In the genomic region with DNA sequence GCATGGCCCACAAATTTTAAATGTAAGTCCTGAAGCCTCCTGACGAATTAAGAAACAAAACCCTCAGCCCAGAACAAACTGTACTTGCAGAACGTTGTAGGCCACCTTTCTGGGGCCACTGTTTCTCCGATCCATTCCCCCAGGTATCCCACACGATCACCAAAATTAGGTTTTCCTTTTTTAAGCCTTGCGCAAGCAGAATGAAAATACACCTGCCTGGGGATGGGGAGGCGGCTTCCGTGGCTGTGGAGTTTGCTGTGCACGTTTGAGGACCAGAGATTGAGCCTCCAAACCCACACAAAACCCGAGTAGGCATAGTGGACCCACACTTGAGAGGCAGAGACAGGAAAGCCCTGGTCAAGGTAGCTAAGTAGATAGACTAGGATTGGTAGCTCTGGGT, we compare ENCODE assay signal across 22 mouse cellular contexts. TPM values are rescaled to one million over a fixed set of nuclear protein-coding genes. Genes with fewer than 3 reads are reported as not detected.
A peak's percentile ranks its signal among the peaks of the same experiment; 100 is the strongest.
DNase-seq lines count a peak whose midpoint lies in the region; ATAC-seq and TF ChIP-seq lines count a peak whose summit lies in the region.
"Had no signal": no experiment of that assay in that cellular context is flagged by ENCODE, and none has a peak within 500 bp of the region (broad histone marks: within the 10 kb centered on the region; RNA-seq: fewer than 3 reads in every experiment).

No protein-coding gene starts in this region.

- no peak overlapping the region for H3K4me2 ChIP-seq in embryonic facial prominence, embryonic 15.5 days (replicated peaks)
- H3K4me2 ChIP-seq: embryonic facial prominence, embryonic 12.5 days; forebrain, embryonic 12.5 days; heart, embryonic 12.5 days; hindbrain, embryonic 14.5 days had no signal

- intact Hi-C loops in left cerebral cortex, adult 2 months (cut with DNase I), result loop anchor here (1.0 to 10.0 kb wide), 6 partner anchors 34 to 726 kb away; a partner anchor contains a TSS

- H3K9me3 ChIP-seq in embryonic facial prominence, embryonic 15.5 days (replicated peaks), result no peaks in the 10 kb centered on the region
- no peaks in the 10 kb centered on the region for H3K9me3 ChIP-seq in embryonic facial prominence, embryonic 10.5 days
- H3K9me3 ChIP-seq: embryonic facial prominence, embryonic 12.5 days; G1E; heart, embryonic 12.5 days; hindbrain, embryonic 10.5 days had no signal

- H3K4me3 ChIP-seq in embryonic facial prominence, embryonic 15.5 days (replicated peaks), result no peak overlapping the region
- no peak overlapping the region for H3K4me3 ChIP-seq in embryonic facial prominence, embryonic 10.5 days
- H3K4me3 ChIP-seq in left cerebral cortex, adult 2 months, result no peak overlapping the region
- H3K4me3 ChIP-seq: embryonic facial prominence, embryonic 12.5 days; forebrain, embryonic 12.5 days; gastrocnemius, adult 2 months; heart, embryonic 12.5 days; hindbrain, embryonic 10.5 days had no signal

- ATAC-seq in embryonic facial prominence, embryonic 15.5 days (ENCODE audit: insufficient number of reproducible peaks, low FRiP score, low TSS enrichment, low read depth), result no peak
- ATAC-seq: CD4-positive, CD25-positive, alpha-beta regulatory T cell, adult 4 months; forebrain, embryonic 16.5 days had no signal

- no peaks in the 10 kb centered on the region for H3K27me3 ChIP-seq in embryonic facial prominence, embryonic 15.5 days
- no peaks in the 10 kb centered on the region for H3K27me3 ChIP-seq in embryonic facial prominence, embryonic 10.5 days (replicated peaks; ENCODE audit: low read depth, poor library complexity, severe bottlenecking)
- H3K27me3 ChIP-seq: embryonic facial prominence, embryonic 12.5 days; forebrain, embryonic 12.5 days; heart, embryonic 12.5 days had no signal

- H3K4me1 ChIP-seq in embryonic facial prominence, embryonic 15.5 days, result no peaks in the 10 kb centered on the region
- no peaks in the 10 kb centered on the region for H3K4me1 ChIP-seq in embryonic facial prominence, embryonic 10.5 days
- H3K4me1 ChIP-seq: embryonic facial prominence, embryonic 12.5 days; forebrain, embryonic 12.5 days; heart, embryonic 12.5 days; hindbrain, embryonic 10.5 days had no signal

- H3K9ac ChIP-seq in embryonic facial prominence, embryonic 15.5 days, result no peak overlapping the region
- H3K9ac ChIP-seq: embryonic facial prominence, embryonic 12.5 days; forebrain, embryonic 12.5 days; heart, embryonic 12.5 days; hindbrain, embryonic 14.5 days had no signal

- no peak for TF ChIP-seq CTCF in left cerebral cortex, adult 2 months (IDR thresholded peaks at IDR 0.05)

- DNase-seq in embryonic facial prominence, embryonic 10.5 days (ENCODE audit: low spot score), result no peak
- no peak for DNase-seq in left cerebral cortex, adult 2 months (ENCODE audit: extremely low spot score in 1 of 2, low spot score in 2 of 2)
- DNase-seq in left cerebral cortex, adult 11 months (ENCODE audit: low spot score), result no peak
- DNase-seq in right cerebral cortex, postnatal 36 days (ENCODE audit: low spot score in 2 of 2), result peak; percentile 38 to 63
- DNase-seq in right cerebral cortex, postnatal 4 days, result no peak
- no peak for DNase-seq in ovary, postnatal 10 days (ENCODE audit: low spot score)
- DNase-seq: adrenal gland, postnatal 14 days; B cell, adult 2 months; cerebellum, adult 2 months; cerebellum, postnatal 10 days; embryo, embryonic 11 days; gastrocnemius, adult 2 months; gastrocnemius, postnatal 25 days had no signal

- 85% methylated on average over 9 of the region's 9 CpGs for WGBS in embryonic facial prominence, embryonic 15.5 days
- 90% methylated on average over 9 of the region's 9 CpGs for WGBS in embryonic facial prominence, embryonic 10.5 days

- peaks cover 56% of the 10 kb centered on the region for H3K36me3 ChIP-seq in embryonic facial prominence, embryonic 15.5 days
- H3K36me3 ChIP-seq in embryonic facial prominence, embryonic 10.5 days (replicated peaks), result peaks cover 77% of the 10 kb centered on the region
- H3K36me3 ChIP-seq: forebrain, embryonic 12.5 days had no signal

- H3K27ac ChIP-seq in embryonic facial prominence, embryonic 15.5 days (replicated peaks), result 0 out of 2 replicates have a peak overlapping the region, but pooled peaks have one; percentile 22
- H3K27ac ChIP-seq in embryonic facial prominence, embryonic 10.5 days (replicated peaks), result no peak overlapping the region
- H3K27ac ChIP-seq in left cerebral cortex, adult 2 months, result peak overlapping the region; percentile 93
- H3K27ac ChIP-seq: embryonic facial prominence, embryonic 12.5 days; forebrain, embryonic 12.5 days; gastrocnemius, adult 2 months; hindbrain, embryonic 10.5 days; hindbrain, embryonic 14.5 days had no signal

RNA-seq across cellular contexts. Expression of a gene that starts 41.7 kb away (rescaled TPM):
- polyA plus RNA-seq in embryonic facial prominence, embryonic 15.5 days (2015; fragmentation: Nextera tagmentation; extraction: Ambion mirVana), result 17.3 and 18.1 TPM in 2 replicates
- polyA plus RNA-seq in embryonic facial prominence, embryonic 10.5 days (2016; fragmentation: Nextera tagmentation; extraction: Ambion mirVana), result 30.1 and 31.9 TPM in 2 replicates
- 10 to 100 TPM; 25.2 to 25.4 TPM for total RNA-seq in left cerebral cortex, adult 2 months (2021)

Comparison
In these comparisons a context has a peak if more than half of its experiments do, and no peak if none do; other contexts are left out.
1. DNase-seq: peak in right cerebral cortex, postnatal 36 days (2 of 2); none in embryonic facial prominence, embryonic 10.5 days (single experiment), left cerebral cortex, adult 2 months (0 of 2), left cerebral cortex, adult 11 months (single experiment), right cerebral cortex, postnatal 4 days (single experiment) and ovary, postnatal 10 days (single experiment).